Mouse (Mus musculus) C2C12 (cell line): ENCODE measurements around the gene Acsl1.

Experiments used
- CEBPB ChIP-seq: IDR thresholded peaks from one replicate; pipeline ENCODE4 v1.6.1; 2011; ENCODE audit warnings: low read depth, mild to moderate bottlenecking, control low read depth, moderate library complexity
- CTCF ChIP-seq: IDR thresholded peaks from one replicate; pipeline ENCODE4 v1.5.1; 2011; ENCODE audit not compliant: control insufficient read depth, insufficient read depth, insufficient read length
- MAX ChIP-seq: IDR thresholded peaks from one replicate; pipeline ENCODE4 v1.6.1; 2011; ENCODE audit warnings: mild to moderate bottlenecking, control low read depth
- MYOD1 ChIP-seq: IDR thresholded peaks from one replicate; pipeline ENCODE4 v1.6.1; 2011; ENCODE audit warnings: low read depth; ENCODE audit not compliant: control insufficient read depth, insufficient read length
- USF1 ChIP-seq: IDR thresholded peaks from one replicate; pipeline ENCODE4 v1.6.1; 2011; ENCODE audit warnings: low read depth, mild to moderate bottlenecking, control low read depth, moderate library complexity

DNA sequence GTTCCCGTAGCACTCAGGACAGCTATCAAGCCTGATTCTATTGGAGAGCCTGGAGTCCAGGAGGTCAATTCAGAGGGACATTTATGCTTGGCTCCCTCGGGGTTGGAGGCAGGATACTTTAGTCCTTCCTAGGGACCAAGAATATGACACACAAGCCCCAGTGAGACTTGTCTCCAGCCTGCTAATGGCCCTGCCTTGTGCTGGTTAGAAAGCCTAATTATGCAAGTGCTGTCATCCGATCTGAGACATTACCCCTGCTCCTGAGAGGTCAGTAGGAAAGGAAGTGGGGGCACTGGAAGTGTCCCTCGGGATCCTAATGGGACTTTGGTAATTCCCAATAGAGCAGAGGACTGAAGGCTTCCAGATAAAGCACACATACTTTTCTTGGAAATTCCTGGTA is 59.7 kb downstream of the Acsl1 start:
- TF ChIP-seq USF1: no peak
- no peak for TF ChIP-seq CTCF
- no peak for TF ChIP-seq MAX
- TF ChIP-seq CEBPB: no peak
- TF ChIP-seq MYOD1: no peak
